Mouse (Mus musculus): ENCODE data around the gene Dxo.

The Dxo gene

DNA sequence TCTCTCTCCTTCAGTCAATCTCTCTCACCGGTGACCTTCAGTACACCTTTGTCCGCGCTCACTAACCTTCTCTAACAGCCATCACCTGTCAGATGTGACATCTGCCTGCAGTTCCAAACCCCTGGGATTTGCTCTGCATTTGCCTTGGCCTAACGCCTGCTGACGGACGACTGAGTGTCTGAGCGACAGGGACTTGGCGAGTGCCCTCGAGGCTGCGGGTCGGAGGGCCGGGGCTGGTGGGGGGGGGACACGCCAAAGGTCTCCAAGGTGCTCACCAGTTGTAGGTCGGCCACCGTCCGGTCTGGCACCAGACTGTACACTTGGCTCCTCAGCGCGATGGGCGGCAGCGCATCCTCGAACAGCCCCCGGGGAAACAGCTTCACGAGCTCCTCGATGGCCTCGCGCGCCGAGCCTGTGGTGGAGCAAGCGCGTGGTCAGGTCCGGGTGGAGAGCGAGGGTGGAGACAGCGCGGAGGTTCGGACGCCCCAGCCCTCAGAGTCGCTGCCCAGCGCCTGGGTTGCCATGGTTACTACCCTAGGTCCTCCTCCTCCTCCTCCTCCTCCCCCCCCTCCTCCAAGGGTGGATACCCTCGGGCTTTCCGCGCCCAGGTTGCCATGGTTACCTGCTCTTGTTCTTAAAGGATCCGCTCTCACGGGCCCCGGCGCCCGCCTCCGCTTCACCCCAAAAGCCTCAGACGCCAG lies 514 bp upstream of the Dxo start:
- no peak for DNase-seq

DNA sequence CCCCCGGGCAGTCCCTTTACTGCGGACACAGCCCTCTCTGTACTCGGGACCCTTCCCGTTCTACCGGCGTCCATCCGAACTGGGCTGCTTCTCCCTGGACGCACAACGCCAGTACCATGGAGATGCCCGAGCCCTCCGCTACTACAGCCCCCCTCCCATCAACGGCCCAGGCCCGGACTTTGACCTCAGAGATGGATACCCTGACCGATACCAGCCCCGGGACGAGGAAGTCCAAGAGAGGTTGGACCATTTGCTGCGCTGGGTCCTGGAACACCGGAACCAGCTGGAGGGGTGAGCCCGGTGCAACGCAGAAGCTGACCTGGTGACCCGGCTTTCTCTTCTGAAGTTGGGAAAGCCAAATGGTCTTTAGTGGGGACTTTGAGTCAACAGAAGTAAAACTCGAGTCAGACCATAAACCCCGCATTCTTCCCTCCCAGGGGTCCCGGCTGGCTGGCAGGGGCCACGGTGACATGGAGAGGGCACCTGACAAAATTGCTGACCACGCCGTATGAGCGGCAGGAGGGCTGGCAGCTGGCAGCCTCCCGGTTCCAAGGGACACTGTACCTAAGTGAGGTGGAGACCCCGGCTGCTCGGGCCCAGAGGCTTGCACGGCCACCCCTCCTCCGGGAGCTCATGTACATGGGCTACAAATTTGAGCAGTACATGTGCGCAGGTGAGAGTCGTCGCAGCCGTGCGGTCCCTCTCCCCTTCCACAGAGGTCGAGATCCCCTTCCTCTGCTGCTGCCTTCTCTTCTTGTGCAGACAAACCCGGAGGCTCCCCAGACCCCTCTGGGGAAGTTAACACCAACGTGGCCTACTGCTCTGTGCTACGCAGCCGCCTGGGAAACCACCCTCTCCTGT lies 875 bp downstream of the Dxo start:
- no peak for DNase-seq

DNA sequence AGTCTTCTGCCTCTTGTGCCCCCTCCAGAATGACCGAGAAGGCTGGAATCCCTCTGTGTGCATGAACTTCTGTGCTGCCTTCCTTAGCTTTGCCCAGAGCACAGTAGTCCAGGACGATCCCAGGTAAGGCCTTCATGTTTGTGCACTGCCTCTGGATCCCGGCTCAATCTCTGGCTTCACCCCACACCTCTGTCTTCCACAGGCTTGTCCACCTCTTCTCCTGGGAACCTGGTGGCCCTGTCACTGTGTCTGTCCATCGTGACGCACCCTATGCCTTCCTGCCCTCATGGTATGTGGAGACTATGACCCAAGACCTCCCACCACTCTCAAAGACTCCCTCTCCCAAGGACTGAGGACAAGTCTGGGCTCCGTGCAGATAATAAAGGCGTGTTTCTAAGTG lies 2.0 kb downstream of the Dxo start:
- no peak for DNase-seq

DNA sequence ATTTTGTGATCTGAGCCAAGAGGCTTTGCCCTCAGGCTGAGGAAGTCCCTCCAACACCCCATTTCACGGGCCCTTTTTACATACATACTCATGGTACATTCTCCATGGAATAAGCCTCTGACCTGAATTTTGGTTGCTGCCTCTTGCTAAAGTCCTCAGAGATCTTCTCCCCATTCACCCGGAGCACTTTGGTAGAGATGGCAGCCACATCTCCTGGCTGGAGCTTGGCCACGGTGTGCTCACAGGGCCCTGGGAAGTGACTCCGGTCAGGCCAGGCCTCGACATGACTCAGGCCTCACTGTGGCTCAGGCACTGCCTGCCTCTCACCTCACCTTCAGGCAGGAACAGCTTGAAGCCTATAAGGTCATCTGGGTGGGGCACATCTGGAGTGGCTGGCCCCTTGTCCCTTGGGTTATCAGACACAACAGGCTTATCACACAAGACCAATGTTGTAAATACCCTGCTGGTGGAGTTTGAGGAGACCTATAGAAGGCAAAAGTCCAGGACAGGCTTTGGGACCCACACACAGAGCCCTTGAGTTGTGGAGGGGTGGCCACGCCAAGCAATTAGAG lies 4.0 kb downstream of the Dxo start:
- no peak for DNase-seq

DNA sequence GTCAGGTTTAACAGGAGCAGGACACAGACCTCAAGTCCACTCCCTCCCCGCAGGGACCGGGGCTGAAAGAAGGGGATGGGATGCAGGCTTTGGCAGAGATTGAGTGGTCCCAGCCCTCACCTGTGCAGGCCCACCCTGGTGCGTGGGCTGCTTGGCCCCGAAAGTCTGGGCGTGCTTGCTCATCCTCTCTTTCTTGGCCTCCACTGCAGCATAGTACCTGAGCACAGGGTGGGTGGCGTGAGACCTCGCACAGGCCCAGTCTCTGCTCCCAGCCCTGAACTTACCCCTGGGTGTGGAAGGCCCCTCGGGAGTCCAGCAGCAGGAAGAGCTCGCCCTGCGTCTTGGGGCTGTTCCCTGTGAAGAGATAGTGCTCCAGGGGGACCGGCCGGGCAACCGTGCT lies 8.1 kb downstream of the Dxo start:
- DNase-seq = no peak

DNA sequence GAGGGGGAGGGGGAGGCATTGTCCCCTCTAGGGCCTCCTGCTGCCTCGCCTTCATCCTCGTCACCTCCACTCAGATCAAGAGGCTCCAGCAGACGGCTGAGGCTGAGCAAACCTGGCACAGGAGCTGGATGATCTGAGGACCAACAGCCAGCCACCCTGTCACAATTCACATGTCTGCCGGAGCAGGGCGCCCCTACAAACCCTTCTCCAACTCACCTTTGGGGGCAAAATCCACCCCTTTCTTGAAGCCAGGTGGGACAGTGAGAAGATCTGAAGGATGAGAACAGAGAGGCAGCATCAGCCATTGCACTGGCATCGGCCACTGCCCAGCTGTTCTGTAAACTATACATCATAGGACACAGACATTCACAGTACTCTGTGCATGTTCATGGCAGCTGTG lies 10.4 kb downstream of the Dxo start:
- no peak for DNase-seq

DNA sequence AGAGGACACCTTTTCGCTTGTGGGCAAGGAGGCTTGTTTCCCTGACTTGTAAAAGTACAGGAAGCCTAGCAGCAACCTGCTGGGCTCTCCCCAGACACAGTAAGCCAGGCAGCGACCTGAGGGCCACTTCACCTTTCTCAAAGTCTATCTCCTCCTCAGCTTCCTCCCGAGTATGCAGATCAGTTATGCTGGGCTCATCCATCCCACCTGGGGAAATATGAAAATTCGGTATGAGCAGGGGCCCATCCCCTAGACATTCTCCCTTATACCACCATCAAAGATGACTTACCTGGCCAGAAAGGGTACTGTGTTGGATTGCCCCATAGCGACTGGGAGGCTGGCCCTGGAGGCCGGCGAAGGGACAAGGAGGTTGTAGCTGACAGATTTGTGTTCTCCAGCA lies 10.8 kb downstream of the Dxo start:
- DNase-seq = no peak

DNA sequence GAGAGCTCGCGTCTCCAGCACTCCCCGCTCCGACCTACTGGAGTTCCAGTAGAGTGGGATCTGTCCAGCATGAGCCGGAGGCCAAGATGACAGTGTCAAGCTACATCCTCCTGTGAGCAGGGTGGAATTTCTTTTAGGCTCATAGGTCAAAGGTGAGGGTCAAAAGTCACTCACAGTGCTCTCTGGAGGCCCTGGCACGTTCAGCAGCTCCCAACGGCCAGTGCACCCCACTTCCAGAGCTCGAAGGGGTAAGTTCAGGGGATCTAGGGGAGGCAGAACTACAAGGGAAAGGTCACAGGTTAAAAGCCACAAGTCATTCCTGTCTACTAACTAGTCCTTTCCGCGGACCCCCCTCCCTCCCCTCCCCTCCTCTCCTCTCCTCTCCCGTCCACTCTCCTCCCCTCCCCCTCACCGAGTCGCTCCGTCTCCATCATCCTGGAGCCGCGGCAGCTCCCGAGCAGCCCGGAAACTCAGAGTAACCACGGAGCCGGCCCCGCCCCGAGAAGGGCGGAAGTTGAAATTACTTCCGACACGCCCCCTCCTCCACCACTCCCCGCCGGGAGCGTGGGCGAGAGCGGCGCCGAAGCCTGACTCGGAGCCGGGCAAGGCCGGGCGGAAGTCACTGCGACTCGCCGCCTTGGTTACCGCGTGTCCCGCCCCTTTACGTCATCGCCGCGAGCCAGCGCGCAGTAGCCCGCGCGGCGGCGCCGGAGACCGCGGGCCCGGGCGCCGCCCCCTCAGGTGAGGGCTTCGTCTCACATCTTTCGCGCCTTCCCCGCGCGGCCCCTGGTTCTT lies 13.1 kb downstream of the Dxo start, which contains the start of the genes Skiv2l and Nelfe:
Gene Skiv2l, minus strand, starts transcription at position 489 of the 795 bp plus-strand sequence.
Gene Nelfe, plus strand, starts transcription at position 670 of the 795 bp plus-strand sequence.
- DNase-seq = peak; percentile 97

DNA sequence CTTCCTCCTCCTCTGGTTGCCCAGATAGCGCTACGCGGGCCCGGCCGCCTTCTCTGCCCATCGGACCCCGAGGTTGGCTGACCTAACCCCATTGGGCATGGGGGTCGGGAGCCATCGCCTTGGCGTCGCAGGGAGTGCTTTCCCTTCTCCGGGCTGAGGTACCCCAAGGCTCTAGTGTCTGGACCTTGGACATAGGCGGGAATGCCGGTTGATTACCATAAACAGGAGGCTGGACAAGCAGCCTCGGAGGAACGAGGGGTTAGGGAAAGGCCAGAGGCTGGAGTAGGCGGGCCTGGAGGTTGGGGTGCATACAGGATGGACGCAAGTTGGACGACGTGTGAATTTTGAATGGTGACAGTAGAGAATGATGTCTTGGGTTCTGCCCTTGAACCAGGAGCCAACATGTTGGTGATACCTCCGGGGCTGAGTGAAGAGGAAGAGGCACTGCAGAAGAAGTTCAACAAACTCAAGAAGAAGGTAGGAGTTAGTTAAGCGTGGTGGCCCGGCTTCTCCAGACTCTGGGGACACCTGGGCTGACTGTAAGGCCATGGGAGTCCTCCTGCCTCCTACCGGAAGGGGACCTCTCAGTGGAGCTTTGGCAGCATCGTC lies 13.8 kb downstream of the Dxo start:
- DNase-seq = no peak

DNA sequence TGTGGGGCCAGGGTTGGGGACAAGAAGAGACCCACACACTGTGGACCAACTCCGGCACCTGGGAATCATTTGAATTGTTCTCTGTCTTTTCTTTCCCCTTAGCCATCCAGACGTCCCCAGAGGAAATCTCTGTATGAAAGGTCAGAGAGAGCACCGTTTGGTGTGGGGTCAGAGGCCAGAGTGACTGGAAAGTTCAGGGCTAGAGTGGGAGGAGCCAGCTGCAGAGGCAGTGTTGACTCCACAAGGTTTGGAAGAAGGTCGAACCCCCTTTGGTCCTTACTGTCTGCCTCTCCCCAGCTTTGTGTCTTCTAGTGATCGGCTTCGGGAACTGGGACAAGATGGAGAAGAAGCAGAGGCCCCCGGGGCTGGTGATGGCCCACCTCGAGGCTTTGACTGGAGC lies 16.7 kb downstream of the Dxo start:
- DNase-seq = no peak

DNA sequence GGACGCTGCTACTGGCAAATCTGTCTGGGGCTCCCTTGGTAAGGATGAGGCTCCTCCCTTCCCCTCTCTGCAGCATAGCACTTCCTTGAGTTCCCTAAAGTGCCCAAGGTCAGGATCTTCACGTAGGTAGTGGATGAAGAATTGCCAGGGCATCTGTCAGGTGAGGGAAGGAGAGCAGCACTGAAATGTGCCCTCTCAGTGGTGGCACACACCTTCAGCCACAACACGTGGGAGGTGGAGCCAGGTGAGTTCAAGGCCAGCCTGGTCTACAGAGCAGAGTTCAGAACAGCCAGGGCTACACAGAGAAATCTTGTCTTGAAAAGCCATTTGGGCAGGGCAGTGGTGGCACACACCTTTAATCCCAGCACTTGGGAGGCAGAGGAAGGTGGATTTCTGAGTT lies 17.9 kb downstream of the Dxo start:
- DNase-seq = no peak

DNA sequence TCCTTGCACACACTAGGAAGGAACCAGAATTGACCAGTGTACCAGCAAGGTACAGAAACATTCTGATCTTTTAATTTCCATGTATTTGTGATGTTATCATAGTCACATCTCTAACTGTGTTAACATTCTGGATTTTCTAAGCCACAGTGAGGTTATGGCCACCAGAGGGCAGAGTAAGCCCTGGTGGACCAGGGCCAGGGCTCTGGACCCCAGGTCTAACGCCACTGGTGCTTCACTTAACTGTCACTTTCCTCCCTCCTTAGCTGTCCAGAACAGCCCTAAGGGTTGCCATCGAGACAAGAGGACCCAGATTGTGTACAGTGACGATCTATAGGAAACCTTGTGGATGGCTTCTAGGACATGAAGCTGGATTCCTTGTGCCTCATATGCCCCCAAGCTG lies 19.0 kb downstream of the Dxo start:
- peak; percentile 45 for DNase-seq

DNA sequence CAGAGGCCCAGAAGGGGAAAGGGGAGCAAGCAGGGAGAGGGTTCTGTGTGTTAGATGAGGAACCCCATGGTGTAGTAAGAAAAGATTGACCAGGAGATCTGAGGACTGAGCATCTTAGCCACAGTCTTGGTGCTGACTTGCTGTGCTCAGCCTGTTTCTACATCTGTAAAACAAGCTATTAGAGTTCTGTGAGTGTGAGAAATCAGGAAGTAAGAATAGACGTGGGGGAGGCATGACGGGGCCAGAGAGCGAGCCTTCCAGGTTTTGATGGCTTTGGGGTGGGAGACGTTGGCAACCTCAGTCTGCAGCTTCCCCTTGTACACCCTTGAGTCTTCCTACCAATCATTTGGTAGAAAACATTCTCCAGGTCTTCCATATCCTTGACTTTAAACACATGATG lies 21.9 kb downstream of the Dxo start:
- DNase-seq = no peak

DNA sequence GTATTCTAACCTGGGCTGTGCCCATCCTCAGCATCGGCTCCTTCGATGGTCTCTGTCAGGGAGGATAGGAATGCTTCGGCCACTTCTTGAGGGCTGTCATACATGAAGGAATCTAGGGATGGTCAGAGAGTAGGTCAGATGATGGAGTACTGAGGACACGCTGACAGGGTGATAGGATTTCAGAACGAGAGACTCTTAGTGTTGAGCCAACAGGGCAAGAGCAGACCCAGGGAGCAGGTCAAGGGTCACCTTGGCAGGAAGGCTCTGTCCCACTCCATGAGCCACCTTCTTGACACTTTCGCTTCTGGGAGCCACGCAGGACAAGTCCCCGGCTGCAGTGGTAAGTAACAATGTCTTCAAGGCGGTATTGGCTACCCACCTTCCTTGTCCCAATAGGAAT lies 23.7 kb downstream of the Dxo start:
- DNase-seq = no peak

DNA sequence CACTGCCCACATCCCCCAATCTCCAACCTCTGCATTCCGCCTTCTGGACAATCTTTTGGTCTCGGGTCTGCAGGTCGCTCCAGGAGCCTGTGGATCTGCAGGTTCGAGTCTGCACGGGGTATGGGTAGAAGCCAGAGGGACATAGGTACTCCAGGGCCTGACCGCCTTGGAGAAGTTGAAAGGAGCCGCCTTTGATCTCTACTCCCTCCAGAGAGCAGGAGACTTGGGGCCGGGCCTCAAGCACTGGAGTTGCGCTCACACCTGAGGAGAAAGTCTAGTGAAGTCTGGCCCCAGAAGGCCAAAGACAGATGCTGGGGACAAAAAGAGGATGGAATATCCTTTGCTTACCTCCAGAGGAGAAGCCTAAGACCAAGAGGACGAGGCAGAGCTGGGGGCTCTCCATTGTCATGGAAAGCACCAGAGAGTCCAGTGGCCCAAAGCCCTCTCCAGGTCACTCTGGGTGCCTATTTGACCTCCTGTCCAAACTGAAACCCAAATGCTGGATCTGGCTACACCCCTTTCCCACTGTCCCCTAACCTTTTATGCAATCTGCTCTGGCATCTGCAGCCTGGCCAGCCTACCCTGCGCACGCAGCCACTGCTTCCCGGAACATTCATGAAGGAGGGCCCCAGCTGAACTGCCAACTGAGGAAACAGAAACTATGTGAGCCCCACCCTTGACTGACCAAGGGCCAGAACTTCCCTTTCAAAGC lies 25.0 kb downstream of the Dxo start:
- DNase-seq = no peak

DNA sequence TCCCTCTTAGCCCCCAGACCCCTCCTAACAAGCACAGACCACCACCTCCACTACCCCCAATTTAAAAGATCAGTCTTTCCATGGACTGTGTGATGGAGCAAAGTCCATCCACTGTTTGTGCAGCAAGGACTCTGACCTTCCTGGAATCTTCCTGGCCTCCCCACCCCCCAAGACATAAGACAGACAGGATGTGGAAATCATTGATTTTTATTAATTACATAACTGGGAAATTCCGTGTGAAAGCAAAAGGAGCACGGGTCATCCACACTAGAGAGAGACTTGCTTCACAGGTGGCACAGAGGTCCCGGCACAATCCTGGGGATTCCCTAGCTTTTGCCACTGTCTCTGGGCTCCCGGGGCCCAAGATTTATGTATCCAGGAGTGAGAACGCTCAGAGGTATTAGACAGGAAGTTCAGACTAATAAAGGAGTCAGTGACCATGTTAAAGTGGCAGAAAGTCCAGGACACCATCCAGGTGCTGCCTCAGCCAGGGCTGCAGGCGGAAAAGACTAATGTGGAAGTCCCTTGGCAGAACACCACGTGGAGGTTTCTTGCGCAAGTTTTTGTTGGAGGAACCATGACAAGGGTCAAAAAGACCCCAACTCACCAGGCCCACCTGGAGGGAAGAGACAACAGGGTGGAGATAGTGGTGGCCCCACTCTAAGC lies 25.7 kb downstream of the Dxo start, which contains the start of gene Cfb:
Gene Cfb, minus strand, starts transcription at position 103 of the 666 bp plus-strand sequence.
- no peak for DNase-seq

DNA sequence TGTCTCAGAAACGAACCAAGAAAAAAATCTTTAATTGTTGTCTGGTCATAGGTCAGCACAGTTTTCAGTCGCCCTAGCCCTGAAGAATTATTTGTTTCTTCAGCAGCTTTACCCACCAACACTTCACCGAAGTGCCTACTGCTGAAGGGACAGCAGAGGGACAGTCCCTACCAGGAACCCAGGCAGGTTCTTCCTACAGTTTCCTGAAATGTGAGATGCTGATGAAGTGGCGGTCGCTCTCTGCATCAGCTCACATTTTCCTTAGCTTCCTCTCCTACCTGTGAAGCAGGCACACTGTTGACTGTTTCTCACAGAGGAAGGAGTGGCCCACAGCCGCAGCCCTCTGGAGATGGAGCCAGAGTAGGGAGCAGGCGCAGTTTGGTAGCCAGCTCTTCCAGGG lies 29.2 kb downstream of the Dxo start:
- DNase-seq = no peak

DNA sequence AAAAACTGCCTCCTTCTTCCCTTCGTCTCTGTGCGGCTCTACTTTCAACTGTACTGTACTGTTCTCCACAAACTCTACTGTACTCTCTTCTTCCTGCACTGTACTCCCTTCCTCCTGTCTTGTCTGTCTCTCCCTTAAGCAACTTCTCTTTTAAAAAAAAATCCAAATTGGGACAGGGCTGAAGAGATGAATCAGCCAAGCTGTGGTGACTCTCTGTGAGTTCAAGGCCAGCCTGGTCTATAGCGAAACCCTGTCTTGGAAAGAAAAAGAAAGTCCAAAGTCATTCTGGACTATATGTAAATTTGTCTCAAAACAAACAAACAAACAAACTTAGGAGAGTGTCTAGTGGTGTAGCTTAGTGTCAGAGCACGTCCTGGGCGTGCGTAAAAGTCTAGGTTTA lies 37.5 kb downstream of the Dxo start:
- no peak for DNase-seq

DNA sequence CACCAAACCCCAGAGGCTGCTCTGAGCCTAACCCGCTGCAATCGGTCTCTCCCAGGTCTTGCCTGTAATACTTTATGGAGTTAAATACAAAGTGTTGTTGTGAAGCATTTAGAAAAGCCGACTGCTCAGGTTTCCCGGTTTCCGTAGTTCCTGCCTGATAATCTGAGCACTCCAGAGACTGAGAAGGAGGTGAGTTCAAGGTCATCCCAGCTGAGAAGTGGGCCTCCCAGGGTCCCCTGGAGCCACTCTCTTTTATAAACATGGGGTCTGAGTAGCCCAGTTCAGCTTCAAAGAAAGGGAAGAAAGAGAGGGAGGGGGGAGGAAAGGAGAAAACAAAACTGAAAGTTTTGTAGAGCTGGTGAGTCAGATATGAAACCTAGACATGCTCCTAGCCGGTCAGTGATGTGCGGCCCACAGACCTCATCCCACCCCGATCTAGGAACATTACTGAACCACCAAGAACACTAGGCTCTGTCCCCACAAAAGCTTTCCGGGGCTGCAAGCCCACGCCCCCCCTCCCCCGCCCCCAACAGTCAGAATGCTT lies 42.6 kb downstream of the Dxo start, which contains the start of gene Zbtb12:
Gene Zbtb12, plus strand, starts transcription at position 148 of the 544 bp plus-strand sequence.
- DNase-seq = no peak

DNA sequence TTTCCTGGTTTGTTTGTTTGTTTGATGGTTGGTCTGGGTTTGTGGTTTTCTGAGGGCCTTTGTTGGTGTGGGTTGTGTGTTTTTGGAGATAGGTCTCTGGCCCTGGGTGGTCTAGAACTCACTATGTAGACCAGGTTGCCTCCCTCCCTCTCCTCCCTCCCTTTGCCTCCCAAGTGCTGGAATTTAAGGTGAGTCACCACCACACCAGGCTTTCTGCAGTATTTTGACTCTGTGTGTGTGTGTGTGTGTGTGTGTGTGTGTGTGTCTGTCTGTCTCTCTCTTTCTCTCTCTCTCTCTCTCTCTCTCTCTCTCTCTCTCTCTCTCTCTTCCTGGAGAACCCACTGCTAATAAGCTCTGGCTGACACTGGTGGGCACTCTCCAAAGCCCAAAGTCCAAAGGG lies 44.3 kb downstream of the Dxo start:
- no peak for DNase-seq
